Mouse (Mus musculus): ENCODE measurements at regions not wholly inside any gene's neighbourhood (a gene's known extent, or its start where the extent isn't known, plus 50 kb on each side); places are given as distances from the start of the nearest gene placed in this dataset.

GRCm38 (mm10) chr6:134343606-134343901 lies 52.6 kb upstream of the Bcl2l14 start:
- Histone ChIP-seq H3K9me3 (ENCODE audit: control insufficient read depth, low read length) (no peaks in the 10 kb centered on the region), H3K36me3 (ENCODE audit: control insufficient read depth, insufficient read depth, low read length) (no peaks in the 10 kb centered on the region), H3K4me2 (ENCODE audit: low read depth, low read length, severe bottlenecking) (no peak overlapping the region), H3K27ac (ENCODE audit: low read depth, low read length) (no peak overlapping the region), H3K27me3 (ENCODE audit: control insufficient read depth, insufficient read depth, low read length) (no peaks in the 10 kb centered on the region), H3K9ac (ENCODE audit: low read length) (no peak overlapping the region), H3K4me1 (replicated peaks; ENCODE audit: control insufficient read depth, insufficient read depth, low read length) (no peaks in the 10 kb centered on the region), H3K4me3 (ENCODE audit: low read depth, low read length) (no peak overlapping the region)
- WGBS, result 93% methylated on average over 4 of the region's 4 CpGs
- ATAC-seq (replicated peaks; ENCODE audit: low FRiP score) (no peak), DNase-seq (ENCODE audit: low spot score) (no peak)
